Mouse (Mus musculus) ZHBTc4 (cell line): ENCODE measurements at regions not wholly inside any gene's neighbourhood (a gene's known extent, or its start where the extent isn't known, plus 50 kb on each side); places are given as distances from the start of the nearest gene placed in this dataset.
A peak's percentile ranks its signal among the peaks of the same experiment; 100 is the strongest.

Experiments used
- DNase-seq: peaks from one replicate; pipeline ENCODE4 v3.0.0-alpha.2; 2011; ENCODE audit warnings: low read depth, low spot score

GRCm38 (mm10) chr14:123081016-123081714 is 97.3 kb upstream of the Tmtc4 start:
- DNase-seq = no peak

- DNase-seq = peak; percentile 24
Observed at GRCm38 (mm10) chr14:123079733-123080132, 95.9 kb upstream of the Tmtc4 start.

- no peak for DNase-seq
Observed at GRCm38 (mm10) chr14:123078804-123079203, 95.0 kb upstream of the Tmtc4 start.

- peak; percentile 50 for DNase-seq
Observed at GRCm38 (mm10) chr14:123066344-123066743, 82.5 kb upstream of the Tmtc4 start.

GRCm38 (mm10) chr14:123065566-123065965 is 81.7 kb upstream of the Tmtc4 start:
- no peak for DNase-seq

GRCm38 (mm10) chr14:123065136-123065535 is 81.3 kb upstream of the Tmtc4 start:
- DNase-seq = no peak

GRCm38 (mm10) chr14:123062908-123063307 is 79.1 kb upstream of the Tmtc4 start:
- no peak for DNase-seq

GRCm38 (mm10) chr14:123056976-123057375 is 73.1 kb upstream of the Tmtc4 start:
- no peak for DNase-seq

GRCm38 (mm10) chr14:123048451-123048850 is 64.6 kb upstream of the Tmtc4 start:
- no peak for DNase-seq

- DNase-seq = no peak
Observed at GRCm38 (mm10) chr14:123040046-123040445, 56.2 kb upstream of the Tmtc4 start.

GRCm38 (mm10) chr14:123037444-123037843 is 53.6 kb upstream of the Tmtc4 start:
- DNase-seq = no peak
